Comparison of ENCODE assay signal across 15 mouse cellular contexts in the genomic region with DNA sequence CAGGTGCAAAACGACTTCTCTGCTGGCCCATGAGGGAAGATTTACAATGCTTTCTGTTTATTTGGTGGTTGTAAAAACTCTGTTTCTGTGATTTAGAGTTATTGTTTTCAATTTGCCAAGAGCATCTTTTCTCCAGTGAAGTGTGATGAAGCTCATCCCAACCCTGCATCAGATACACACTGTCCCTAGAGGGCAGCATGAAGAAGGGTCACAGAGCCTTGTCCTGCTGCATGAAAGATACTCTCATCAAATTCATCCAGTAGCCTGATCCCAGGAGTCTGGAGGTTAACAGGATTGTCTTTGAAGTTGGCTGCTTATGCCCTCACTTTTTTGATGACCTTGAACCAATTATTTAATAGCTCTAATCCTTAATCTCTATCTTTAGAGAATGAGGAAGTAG.
DNase-seq lines count a peak whose midpoint lies in the region; ATAC-seq and TF ChIP-seq lines count a peak whose summit lies in the region.
"Had no signal": no experiment of that assay in that cellular context is flagged by ENCODE, and none has a peak within 500 bp of the region (broad histone marks: within the 10 kb centered on the region; RNA-seq: fewer than 3 reads in every experiment).

No protein-coding gene starts in this region.

- no peaks in the 10 kb centered on the region for H3K36me3 ChIP-seq in forebrain, postnatal 0 days (ENCODE audit: insufficient read depth)
- H3K36me3 ChIP-seq in forebrain, embryonic 14.5 days (ENCODE audit: control insufficient read depth, insufficient read depth, low read length), result no peaks in the 10 kb centered on the region
- H3K36me3 ChIP-seq: limb, embryonic 10.5 days; liver, embryonic 13.5 days; midbrain, embryonic 10.5 days; neural tube, embryonic 15.5 days had no signal

- no peaks in the 10 kb centered on the region for H3K27me3 ChIP-seq in forebrain, postnatal 0 days (ENCODE audit: insufficient read depth, low read length)
- H3K27me3 ChIP-seq in forebrain, embryonic 14.5 days (replicated peaks; ENCODE audit: control insufficient read depth, insufficient read depth, low read length), result no peaks in the 10 kb centered on the region
- H3K27me3 ChIP-seq: liver, embryonic 13.5 days; neural tube, embryonic 15.5 days had no signal

- no peaks in the 10 kb centered on the region for H3K9me3 ChIP-seq in forebrain, postnatal 0 days (ENCODE audit: low read length)
- H3K9me3 ChIP-seq in forebrain, embryonic 14.5 days (replicated peaks; ENCODE audit: control insufficient read depth, low read length), result no peaks in the 10 kb centered on the region
- H3K9me3 ChIP-seq: limb, embryonic 10.5 days; liver, embryonic 13.5 days; midbrain, embryonic 10.5 days; neural tube, embryonic 15.5 days had no signal

- intact Hi-C loops in left cerebral cortex, adult 2 months (cut with DNase I), result no loop called here
- intact Hi-C loops in left cerebral cortex, postnatal 10 days (cut with DNase I), result no loop called here

- no peak overlapping the region for H3K4me3 ChIP-seq in forebrain, postnatal 0 days (ENCODE audit: low read depth, low read length)
- no peak overlapping the region for H3K4me3 ChIP-seq in forebrain, embryonic 14.5 days (ENCODE audit: low read depth, low read length)
- H3K4me3 ChIP-seq in left cerebral cortex, adult 2 months, result no peak overlapping the region
- H3K4me3 ChIP-seq: erythroblast, embryonic 14.5 days; limb, embryonic 10.5 days; liver, embryonic 13.5 days; midbrain, embryonic 10.5 days; neural tube, embryonic 15.5 days had no signal

- TF ChIP-seq CTCF in forebrain, postnatal 0 days (IDR thresholded peaks at IDR 0.05; ENCODE audit: low read depth), result peak; percentile 40
- peak; percentile 54 for TF ChIP-seq CTCF in left cerebral cortex, adult 2 months (IDR thresholded peaks at IDR 0.05)

- no peak for DNase-seq in forebrain, postnatal 0 days
- no peak for DNase-seq in forebrain, embryonic 14.5 days (ENCODE audit: low spot score)
- DNase-seq in left cerebral cortex, adult 2 months (ENCODE audit: extremely low spot score in 1 of 2, low spot score in 2 of 2), result no peak
- no peak for DNase-seq in left cerebral cortex, postnatal 10 days (ENCODE audit: extremely low spot score in 1 of 2, low spot score in 2 of 2)
- peak; percentile 11 to 34 for DNase-seq in adrenal gland, postnatal 36 days
- DNase-seq in retina, embryonic 14.5 days (ENCODE audit: low spot score), result peak; percentile 31
- no peak for DNase-seq in layer of hippocampus, adult 9-10 months (ENCODE audit: low spot score)
- DNase-seq: kidney, postnatal 10 days; liver, embryonic 13.5 days; lung, postnatal 10 days had no signal

- H3K4me1 ChIP-seq in forebrain, postnatal 0 days (ENCODE audit: insufficient read depth), result no peaks in the 10 kb centered on the region
- H3K4me1 ChIP-seq in forebrain, embryonic 14.5 days (ENCODE audit: control insufficient read depth, insufficient read depth, low read length), result no peaks in the 10 kb centered on the region
- H3K4me1 ChIP-seq: limb, embryonic 10.5 days; liver, embryonic 13.5 days; midbrain, embryonic 10.5 days; neural tube, embryonic 15.5 days had no signal

- H3K27ac ChIP-seq in forebrain, postnatal 0 days (ENCODE audit: low read depth, low read length), result no peak overlapping the region
- H3K27ac ChIP-seq in forebrain, embryonic 14.5 days (ENCODE audit: low read depth, low read length), result no peak overlapping the region
- no peak overlapping the region for H3K27ac ChIP-seq in left cerebral cortex, adult 2 months
- H3K27ac ChIP-seq: limb, embryonic 10.5 days; liver, embryonic 13.5 days; midbrain, embryonic 10.5 days; neural tube, embryonic 15.5 days had no signal

- H3K9ac ChIP-seq in forebrain, postnatal 0 days, result no peak overlapping the region
- H3K9ac ChIP-seq in forebrain, embryonic 14.5 days (ENCODE audit: low read length), result no peak overlapping the region
- H3K9ac ChIP-seq: liver, embryonic 13.5 days; neural tube, embryonic 15.5 days had no signal

- no peak for ATAC-seq in forebrain, postnatal 0 days
- no peak for ATAC-seq in forebrain, embryonic 14.5 days
- ATAC-seq: CD4-positive, CD25-positive, alpha-beta regulatory T cell, adult 4 months had no signal

- 41% methylated on average over 1 of the region's 1 CpGs for WGBS in forebrain, postnatal 0 days
- 30% methylated on average over 1 of the region's 1 CpGs for WGBS in forebrain, embryonic 14.5 days

- H3K4me2 ChIP-seq in forebrain, postnatal 0 days (ENCODE audit: low read depth), result no peak overlapping the region
- H3K4me2 ChIP-seq in forebrain, embryonic 14.5 days (ENCODE audit: low read length), result no peak overlapping the region
- H3K4me2 ChIP-seq: liver, embryonic 13.5 days; neural tube, embryonic 15.5 days had no signal

Comparison
In these comparisons a context has a peak if more than half of its experiments do, and no peak if none do; other contexts are left out.
1. DNase-seq: peak in adrenal gland, postnatal 36 days (2 of 2) and retina, embryonic 14.5 days (single experiment); none in forebrain, postnatal 0 days (single experiment), forebrain, embryonic 14.5 days (single experiment), left cerebral cortex, adult 2 months (0 of 2), left cerebral cortex, postnatal 10 days (0 of 2) and layer of hippocampus, adult 9-10 months (single experiment).